Mouse (Mus musculus): Measurements from ENCODE around the gene Fam171a2.

DNA sequence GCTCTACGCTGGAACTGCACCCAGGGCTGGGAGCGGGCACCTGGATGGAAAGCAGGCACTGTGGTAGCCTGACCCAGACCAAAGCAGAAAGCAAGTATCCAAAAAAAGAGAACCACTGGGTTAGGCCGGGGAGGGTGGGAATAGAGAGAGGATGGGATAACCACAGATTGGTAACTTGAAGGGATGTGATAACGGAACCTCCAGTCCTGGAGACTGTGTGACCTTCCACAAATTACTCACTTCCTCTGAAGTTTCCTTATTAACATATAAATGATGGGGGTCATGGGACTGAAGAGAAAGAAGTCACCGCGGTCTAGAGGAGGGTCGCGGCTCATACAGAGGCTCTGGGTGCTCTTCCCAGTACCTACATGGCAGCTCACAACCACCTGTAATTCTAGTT is 7.2 kb downstream of the Fam171a2 start:
- no peak for TF ChIP-seq CTCF (IDR thresholded peaks at IDR 0.05; ENCODE audit: low read depth)
- TF ChIP-seq EP300 (IDR thresholded peaks at IDR 0.05; ENCODE audit: low read depth): no peak
